Mouse (Mus musculus) cerebellum, postnatal 4 days (tissue): ENCODE measurements around the gene Mgat4c.
A peak's percentile ranks its signal among the peaks of the same experiment; 100 is the strongest.

Source experiments
- DNase-seq, 2 experiments: peaks; one replicate each; pipeline ENCODE4 v3.0.0; 2022; ENCODE audit warnings: low spot score in 2 of 2, mixed read lengths in 1 of 2

Gene Mgat4c

DNA sequence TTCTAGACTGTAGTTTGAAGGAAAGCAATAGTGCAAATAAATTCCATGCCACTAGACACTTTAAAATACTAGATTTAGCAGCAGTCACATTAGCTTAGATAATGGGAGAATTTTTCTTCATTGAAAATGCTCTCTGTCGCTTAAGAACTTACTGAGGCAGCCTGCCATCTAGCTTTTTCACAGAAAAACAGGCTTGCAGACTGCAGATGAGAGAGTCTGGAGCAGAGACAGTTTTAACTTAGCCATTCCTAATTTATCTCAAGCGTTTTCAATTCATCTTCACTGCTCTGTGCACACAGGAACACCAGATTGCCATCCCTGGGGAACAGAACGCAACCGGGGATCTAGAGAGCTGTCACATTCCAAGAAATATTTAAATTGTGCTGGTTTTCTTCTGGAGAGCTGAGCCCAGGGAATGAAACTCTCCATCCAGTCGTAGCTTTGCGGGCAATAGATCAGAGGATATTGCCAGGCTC, at the start of gene Mgat4c:
TSS of gene Mgat4c (plus strand) at position 51 of the 476 bp plus-strand sequence.
- peak in 1 of 2 experiments; percentile 1 for DNase-seq

DNA sequence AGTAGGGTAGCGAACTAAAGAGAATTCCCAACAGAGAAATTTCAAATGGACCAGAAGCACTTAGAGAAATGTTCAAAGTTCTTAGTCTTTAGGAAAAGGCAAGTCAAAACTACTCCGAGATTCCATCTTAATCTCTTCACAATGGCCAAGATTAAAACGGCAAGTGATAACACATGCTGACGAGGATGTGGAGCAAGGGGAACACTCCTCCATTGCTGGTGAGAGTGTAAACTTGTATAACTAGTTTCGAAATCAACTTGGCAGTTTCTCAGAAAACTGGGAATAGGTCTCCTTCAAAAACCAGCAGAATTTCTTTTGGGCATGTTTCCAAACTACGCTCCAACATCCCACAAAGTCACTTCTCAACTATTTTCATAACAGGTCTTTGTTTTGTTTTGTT, 46.0 kb upstream of the Mgat4c start:
- no peak for DNase-seq

DNA sequence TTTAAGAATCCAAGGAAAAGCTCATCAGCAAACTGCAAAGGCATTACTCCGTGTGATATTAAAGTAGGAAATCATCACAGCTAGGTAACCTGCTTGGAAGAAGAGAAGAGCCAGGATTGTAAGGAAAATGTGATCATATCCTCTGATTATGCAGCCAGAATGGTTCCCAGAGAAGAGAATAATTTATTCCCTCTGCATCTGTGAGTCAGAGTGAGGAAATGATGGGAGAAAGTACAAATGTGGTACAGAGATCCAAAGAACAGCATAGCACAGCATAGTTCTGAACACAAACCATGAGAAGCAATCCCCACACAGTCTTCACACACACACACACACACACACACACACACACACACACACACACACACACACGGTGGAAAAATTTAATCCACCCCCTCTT, 40.2 kb upstream of the Mgat4c start:
- DNase-seq: no peak

DNA sequence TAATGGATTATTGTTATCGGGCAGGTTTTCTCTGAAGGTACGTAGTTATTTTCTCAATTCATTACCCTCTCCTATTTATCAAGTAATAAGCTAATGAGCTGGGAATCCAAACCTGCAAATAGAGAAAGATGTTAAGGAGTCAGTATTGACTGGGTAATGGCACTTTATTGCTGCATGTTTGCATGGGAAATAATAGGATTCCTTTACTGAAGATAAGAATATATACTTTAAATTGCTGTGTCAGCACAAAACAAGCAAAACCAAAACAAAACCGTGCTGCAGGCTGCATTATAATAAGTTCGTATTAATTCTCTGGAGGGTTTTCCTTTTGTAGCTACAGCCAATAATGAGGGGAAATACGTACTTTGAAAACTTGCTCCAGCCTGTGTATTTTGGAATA, 627 bp downstream of the Mgat4c start:
- DNase-seq: no peak

DNA sequence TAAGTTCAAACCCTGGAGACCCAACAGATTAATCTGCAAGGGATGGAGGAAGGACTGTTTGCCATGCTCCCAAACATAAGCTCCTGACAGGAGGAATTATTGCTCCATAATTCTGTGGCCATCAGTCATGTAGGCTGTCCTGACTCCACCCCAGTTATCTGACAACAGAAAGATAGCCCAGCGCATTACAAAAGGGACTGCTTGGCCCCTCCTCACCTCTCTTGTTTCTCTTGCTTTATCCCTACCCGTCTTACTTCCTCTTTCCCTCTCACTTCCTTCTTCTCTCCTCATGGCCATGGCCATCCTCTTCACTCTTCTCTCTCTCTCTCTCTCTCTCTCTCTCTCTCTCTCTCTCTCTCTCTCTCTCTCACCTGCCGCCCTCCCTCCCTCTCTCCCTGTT, 80.5 kb downstream of the Mgat4c start:
- no peak for DNase-seq

DNA sequence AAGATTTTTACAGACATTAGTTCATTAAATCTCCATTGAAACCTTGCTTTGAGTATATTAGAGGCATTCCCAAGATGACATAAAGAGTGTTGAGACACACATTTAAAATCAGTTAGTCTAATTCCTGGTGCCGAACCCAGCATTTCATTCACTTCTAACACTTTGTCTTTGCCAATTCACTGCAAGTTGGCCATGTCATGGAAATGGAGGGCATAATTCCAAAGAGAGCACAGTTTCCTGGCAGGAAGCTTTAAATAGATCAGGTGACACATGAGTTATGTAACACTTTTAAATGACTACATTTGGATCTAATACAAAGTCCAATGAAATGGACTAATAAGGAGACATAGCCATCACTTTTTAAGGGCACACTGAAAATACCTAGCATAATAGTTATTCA, 89.4 kb downstream of the Mgat4c start:
- no peak for DNase-seq

DNA sequence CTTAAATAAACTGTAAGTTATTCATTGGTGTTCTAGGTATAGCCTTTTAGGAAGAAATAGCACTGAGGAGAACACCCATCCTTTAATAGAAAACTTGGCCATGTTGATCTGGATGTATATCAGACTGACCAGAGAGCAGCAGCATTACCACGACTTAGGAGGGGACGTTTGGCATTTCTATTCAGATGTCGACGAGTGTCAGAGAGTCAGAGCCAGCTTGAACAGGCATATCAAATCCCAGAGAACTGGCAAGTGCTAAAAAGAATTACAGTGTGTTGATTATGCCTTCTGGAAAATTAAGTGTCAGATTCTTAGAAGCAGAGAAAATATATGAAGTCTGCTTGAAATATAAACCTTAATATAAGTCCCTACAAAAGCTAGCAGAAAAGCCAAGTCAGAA, 89.9 kb downstream of the Mgat4c start:
- DNase-seq: no peak

DNA sequence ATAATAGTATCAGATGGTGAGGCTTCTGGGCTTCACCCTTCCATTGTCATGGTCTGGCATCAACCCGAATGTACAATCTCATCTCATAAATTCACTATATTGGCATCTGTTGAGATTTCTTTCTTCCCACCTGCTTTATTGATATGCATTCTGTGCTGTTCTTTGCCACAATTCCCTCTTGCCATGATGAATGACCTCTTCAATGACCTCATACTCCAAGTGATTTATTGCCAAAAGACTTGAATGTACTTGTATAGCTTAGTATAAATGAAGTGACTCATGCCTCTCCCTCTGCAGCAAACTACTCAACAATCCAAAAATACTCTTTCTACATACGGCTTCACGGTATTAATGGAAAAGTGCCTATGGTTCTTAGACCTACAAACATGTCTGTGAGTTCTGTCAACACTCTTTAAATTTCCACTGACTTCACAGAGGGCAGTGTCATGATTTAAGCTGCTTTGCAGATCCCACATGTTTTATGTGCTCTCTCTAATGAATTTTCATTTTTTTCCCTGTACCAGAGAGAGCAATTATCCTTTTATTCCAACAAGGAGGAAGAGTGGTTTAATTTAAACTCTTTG, 102.0 kb downstream of the Mgat4c start:
- DNase-seq: no peak

DNA sequence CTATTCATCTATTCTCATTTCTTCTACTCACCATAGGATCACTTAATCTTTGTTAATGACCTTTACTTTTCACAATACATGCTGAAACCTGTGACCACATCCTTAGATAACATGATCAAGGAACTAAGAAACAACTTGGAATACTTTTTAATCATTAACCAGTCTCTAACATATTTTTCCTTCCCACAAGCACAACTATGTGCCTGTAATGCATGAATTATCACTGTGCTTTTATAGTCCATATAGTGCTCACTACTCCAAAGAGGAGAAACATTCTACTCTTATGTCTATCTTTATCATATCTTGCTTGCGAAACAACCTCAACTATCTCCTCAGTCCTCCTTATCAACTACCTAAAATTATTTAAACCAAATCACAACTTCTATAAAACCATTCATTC, 114.2 kb downstream of the Mgat4c start:
- no peak for DNase-seq

DNA sequence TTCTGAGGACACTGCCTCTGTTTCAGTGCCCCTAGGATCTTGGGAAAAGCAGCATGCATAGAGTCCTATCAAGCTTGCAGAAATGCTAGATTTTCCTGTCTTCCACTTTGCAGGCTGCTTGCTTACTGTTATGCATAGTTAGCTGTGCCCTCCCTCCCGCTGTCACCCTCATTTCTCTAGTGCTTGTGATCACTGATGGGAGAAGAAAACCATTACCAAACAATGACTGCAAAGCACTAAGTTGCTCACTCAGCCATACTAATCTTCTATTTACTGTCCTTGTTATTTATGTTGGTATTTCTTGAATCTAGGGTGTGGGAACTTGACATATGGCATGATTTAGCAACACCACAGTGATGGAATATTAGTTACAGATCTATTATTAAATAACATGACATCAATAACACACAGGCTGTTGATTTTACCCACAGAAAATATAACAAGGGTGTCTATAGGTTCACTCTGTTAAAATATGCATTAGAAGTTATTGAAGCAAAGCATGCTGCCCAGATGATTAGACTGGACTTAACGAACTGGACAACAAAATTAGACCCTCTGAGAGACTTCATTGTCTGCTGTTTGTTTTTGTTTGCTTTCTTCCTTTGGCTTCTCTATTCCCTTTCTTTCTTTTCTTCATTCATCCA, 117.7 kb downstream of the Mgat4c start:
- DNase-seq: no peak

DNA sequence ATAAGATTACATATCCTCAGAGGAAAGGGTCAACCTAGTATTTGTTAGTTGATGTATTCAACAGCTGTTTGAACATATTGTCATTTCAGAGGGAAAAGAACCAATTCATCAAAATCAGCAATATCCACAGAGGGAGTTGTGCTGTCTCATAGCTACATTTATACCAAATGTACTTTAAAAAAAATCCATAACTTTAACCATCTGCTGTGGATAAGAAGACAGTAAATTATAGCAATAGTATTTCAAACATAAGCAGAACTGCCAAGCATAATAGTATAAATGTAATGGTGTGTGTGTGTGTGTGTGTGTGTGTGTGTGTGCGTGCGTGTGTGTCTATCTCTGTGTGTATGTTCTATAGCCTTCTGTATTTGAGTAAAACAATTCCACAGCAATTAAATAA, 127.5 kb downstream of the Mgat4c start:
- no peak for DNase-seq

DNA sequence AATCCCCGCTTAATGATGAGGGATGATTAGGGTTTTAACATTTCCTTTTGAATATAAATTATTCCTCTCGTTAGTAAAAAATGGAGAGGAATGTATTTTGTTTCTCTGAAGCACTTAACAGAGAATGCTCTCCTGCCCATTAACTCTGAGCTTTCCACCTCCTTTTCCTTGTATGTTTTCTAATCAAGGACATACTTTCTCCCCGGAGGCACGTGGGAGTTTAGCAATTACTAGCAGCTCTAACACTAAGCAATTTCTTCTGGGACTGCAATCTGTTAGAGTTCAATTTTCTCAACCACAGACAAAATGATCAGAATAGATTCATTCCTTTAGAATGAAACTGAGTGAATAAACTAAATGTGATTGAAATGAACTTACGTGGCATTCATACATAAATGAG, 135.6 kb downstream of the Mgat4c start:
- DNase-seq: no peak

DNA sequence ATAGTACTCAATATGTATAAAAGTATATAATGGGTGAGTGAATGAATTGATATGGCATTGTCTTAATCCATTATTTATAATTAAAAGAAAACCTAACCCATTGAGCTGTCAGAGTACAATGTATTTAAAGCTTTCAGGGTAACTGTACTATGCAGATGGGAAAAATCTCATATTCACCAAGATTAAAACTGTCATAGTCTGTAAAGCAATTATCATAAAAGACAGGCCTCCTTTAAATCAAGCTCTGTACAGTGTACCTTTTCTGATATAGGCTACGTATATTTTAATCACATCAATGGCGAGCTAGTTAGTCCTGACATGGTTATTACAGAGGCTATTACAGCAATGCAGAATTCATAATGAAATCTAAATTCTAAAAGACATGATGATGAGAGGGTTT, 146.7 kb downstream of the Mgat4c start:
- DNase-seq: no peak

DNA sequence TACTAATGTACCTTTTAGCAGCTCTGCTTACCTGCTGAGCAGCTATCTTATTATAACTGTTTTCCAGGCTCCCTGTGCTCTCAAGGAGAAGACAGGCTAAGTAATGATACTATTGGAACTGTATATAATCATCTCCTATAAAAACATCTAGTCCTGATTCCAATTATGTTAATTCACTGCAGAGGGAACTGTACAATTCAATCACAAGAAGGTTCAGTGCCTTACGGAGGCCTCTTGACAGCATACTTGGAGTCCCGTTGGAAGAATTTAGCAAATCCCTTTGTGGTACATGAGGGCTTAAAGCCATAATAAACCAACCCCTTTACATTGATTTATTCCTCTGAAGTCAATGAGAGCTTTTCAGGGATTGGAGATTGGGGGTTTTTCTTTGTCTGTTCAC, 174.8 kb downstream of the Mgat4c start:
- DNase-seq: no peak

DNA sequence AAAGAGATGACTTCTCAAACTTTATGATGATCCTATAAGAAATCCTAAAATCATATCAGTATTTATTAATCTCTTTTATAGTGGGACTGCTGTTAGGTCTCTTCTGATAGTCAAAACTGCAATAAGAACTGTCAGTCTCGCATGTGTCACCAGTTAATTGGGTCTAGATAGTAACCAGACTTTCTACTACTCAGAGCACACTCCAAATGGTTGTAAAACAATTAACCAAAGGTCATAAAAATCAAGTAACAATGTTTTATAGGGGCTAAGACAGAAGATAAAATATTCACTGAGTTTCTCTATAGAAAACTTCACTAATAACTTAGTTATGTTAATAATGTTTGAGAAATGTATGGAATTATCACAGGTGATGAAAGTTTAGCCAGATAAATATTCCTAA, 208.6 kb downstream of the Mgat4c start:
- DNase-seq: no peak

DNA sequence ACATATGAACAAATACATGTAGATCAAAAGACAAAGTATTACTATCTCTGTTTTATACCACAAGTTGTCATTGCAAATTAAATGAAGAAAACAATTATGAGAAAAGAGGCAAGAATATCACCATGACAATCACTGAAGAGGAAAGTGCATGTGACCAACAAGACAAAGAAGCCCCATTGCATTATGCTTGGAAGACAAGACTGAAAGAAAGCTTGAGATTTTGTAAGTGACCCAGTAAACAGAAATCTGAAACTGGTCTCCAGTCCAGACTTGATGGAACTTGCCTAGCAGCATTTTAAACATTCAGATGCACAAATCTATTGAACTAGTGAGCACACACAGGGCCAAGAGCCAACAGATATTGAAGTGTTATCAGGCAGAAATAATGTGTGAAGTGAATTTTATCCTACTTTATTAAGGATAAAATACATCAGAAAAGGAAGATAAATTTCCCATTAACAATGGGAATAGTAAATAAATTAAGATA, 236.1 kb downstream of the Mgat4c start:
- DNase-seq: no peak

DNA sequence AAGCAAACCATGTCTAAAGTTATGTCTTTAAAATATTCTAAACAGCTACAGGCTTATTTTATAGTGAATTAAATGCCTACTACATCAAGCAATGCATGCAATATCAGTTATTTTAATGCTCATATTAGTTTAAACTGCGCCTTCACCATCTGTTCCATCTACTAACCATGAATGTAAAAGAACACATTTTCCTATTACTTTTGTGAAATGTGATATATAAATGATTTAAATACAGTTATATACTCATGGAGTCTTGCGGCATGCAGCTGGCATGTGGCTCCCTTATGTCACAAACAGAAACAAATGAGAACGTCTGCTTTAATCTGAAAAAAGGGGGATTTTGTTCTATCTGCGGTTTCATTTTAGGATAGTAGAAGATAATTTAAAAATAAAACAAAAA, 316.3 kb downstream of the Mgat4c start:
- no peak for DNase-seq

DNA sequence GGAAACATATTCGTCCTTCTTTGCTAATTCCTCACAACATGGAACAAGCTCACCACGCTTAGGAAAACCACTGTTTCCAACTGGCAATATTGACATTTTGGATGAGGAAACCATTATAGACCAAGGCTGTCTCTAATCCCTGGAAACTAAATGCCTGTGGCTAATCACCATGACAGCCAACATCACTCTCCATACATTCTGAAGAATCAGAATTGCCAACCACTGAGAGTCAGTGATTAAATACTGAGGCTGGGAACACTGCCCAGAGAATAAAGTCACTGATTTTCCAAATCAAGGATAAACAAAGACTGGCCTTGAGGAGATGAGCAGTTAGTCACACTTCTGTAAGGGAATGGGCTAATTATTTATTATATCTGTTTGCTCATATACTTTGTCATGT, 361.2 kb downstream of the Mgat4c start:
- no peak for DNase-seq

DNA sequence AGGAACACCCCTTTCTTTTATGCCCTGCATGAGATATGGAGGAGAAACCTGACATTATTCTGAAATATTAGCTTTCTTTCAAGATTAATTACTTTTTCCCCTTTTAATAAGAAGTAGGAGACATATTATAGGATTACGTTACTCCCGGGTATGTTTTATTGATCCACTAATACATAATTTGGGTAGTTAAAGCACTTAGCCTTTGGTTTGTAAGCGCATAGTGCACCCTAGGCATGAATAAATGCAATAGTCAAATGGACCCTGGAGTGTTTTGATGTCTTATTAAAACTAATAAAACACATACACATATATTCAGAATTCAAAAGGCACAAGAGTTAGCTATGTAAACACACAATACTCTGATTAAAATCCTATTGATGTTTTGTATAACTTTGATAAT, 374.9 kb downstream of the Mgat4c start:
- no peak for DNase-seq

DNA sequence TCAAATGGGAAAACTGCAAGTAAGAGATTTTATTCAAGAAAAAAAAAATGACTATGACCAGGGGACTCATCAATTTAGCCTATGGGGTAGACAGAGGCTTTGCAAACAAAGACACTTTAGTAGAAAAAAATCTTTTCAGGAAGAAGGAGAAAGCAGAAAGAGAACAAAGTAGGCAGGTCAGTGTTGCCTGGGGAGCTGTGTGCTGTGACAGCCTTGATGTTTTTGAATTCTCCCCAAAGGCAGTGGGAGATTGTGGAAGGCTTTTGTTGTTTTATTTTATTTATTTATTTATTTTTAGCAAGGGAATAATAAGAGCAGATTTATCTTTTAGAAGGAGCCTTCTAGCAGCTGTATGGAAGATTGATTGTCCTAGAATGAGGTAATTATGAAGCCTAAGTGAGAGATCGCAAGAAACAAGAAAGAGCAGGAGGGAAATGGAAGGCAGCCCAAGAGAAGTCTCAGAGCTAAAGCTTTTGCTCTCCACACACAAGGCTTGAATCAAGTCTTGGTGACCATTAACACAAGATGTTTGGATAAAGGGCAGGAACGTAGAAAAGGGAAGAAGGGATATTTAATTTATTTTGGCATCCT, 375.8 kb downstream of the Mgat4c start:
- no peak for DNase-seq

DNA sequence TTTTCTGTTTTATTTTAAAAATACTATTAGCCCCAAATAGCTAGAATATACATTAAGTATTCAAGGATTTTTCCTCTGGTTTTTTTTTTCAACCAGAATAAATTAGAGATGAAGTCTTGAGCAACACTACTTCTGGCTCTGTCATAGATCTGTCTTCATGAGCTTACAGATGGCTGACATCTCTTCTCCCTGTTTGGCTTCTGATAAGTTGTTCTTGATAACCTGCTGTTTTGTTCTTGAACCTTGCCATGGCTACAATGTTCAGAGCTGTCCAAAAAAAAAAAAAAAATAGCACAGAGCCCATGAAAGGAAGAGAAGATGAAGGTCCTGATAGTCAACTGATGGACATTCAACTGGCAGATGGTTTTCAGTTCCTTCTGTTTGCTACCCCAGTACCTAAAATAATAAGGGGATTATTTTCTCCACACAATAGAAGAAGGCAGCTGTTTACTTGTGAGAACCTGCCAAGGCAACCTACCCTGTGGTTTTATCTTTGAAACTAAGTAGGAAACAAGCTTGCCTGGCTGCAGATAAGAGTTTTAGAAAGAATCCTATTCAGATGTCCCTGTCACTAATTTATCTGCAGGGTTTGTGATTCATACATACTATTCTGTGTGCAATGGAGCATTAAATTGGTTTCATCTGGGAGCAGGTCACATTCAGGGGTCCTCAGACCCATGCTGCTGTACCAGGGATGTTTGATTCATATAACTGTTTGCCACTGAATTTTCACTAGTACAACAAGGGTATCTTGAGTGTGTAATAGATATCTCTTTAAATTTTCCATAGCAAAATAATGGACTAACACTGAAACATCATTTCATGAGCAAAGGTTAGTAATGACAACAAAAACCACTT, 393.5 kb downstream of the Mgat4c start:
- DNase-seq: no peak

DNA sequence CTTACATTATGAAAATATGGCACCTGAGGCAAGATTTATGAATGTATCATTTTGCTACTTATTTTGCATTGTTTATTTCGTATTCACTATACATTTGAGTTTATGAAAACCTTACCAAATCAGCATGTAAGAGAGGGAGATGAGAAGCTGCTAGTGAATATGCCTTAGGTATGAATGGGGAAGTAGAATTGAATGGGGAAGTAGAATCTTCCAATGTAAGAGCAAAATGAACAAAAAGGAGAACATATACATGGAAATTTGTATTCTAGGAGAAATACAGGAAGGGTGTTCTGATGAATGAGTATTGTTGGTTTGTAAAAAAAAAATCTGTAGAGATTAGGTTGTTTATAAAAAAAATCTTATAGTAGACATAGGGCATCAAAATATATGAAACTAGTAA, 441.9 kb downstream of the Mgat4c start:
- no peak for DNase-seq
